Mouse (Mus musculus) heart, embryonic 10.5 days (tissue): Measurements from ENCODE around the gene Unc13a. TPM values are rescaled to one million over a fixed set of nuclear protein-coding genes. Genes with fewer than 3 reads are reported as not detected.
A peak's percentile ranks its signal among the peaks of the same experiment; 100 is the strongest.

ENCODE experiments used
- DNase-seq: peaks from one replicate; pipeline ENCODE4 v3.0.0-alpha.2; 2017; ENCODE audit warnings: low spot score
- H3K27ac ChIP-seq: fragments of 300-500 bp; sonication (generic); 2 replicates; pipeline ENCODE4 v1.5.1; 2016; ENCODE audit warnings: mild to moderate bottlenecking
- H3K27me3 ChIP-seq: fragments of 300-500 bp; sonication (generic); 2 replicates; pipeline ENCODE4 v1.6.1; 2016; ENCODE audit warnings: mild to moderate bottlenecking; ENCODE audit not compliant: poor library complexity, insufficient read depth, severe bottlenecking
- H3K36me3 ChIP-seq: fragments of 300-500 bp; sonication (generic); 2 replicates; pipeline ENCODE4 v1.6.1; 2016; ENCODE audit warnings: mild to moderate bottlenecking, moderate library complexity
- H3K4me1 ChIP-seq: fragments of 300-500 bp; sonication (generic); 2 replicates; pipeline ENCODE4 v1.6.1; 2016; ENCODE audit warnings: mild to moderate bottlenecking
- H3K4me3 ChIP-seq: fragments of 300-500 bp; sonication (generic); 2 replicates; pipeline ENCODE4 v1.5.1; 2016; ENCODE audit warnings: mild to moderate bottlenecking, moderate library complexity
- H3K9me3 ChIP-seq: fragments of 300-500 bp; sonication (generic); 2 replicates; pipeline ENCODE4 v1.6.1; 2016; ENCODE audit warnings: mild to moderate bottlenecking, moderate library complexity
- WGBS: fragments of 180-500 bp; shearing (Covaris S2); methylation state at CpG from one replicate; pipeline ENCODE4 v1.1.7; 2016; 5-methylcytosine and 5-hydroxymethylcytosine counted together
- polyA plus RNA-seq: library from polyadenylated mRNA; unstranded; fragments of >200 nt; fragmentation: Nextera tagmentation; extraction: Ambion mirVana; gene quantifications from 2 replicates; pipeline ENCODE4 v1.2.1, GENCODE M21; 2016

Unc13a gene
- polyA plus RNA-seq, 1 experiment from 2014 or later: 0.48 TPM

- H3K36me3 ChIP-seq: no peaks in the 10 kb centered on the region
- DNase-seq: peak; percentile 87
- H3K27me3 ChIP-seq: peaks cover 30% of the 10 kb centered on the region
- peak overlapping the region; percentile 71 for H3K27ac ChIP-seq
- WGBS: under 1% methylated on average over 57 of the region's 64 CpGs
- peaks cover 63% of the 10 kb centered on the region for H3K4me1 ChIP-seq
- H3K4me3 ChIP-seq: peak overlapping the region; percentile 64
- no peaks in the 10 kb centered on the region for H3K9me3 ChIP-seq
Observed at GRCm38 (mm10) chr8:71670621-71671548, 672 bp downstream of the Unc13a start.

GRCm38 (mm10) chr8:71670198-71670597, 1.4 kb downstream of the Unc13a start:
- Histone ChIP-seq H3K4me1 (peaks cover 65% of the 10 kb centered on the region), H3K9me3 (no peaks in the 10 kb centered on the region), H3K27me3 (peaks cover 23% of the 10 kb centered on the region), H3K4me3 (peak overlapping the region; percentile 64), H3K27ac (peak overlapping the region; percentile 71), H3K36me3 (no peaks in the 10 kb centered on the region)
- WGBS: 12% methylated on average over 12 of the region's 12 CpGs
- DNase-seq: no peak

- H3K9me3 ChIP-seq: no peaks in the 10 kb centered on the region
- H3K4me3 ChIP-seq: peak overlapping the region; percentile 48
- DNase-seq: peak; percentile 90
- H3K27ac ChIP-seq: peak overlapping the region; percentile 89
- H3K4me1 ChIP-seq: peaks cover 69% of the 10 kb centered on the region
- H3K27me3 ChIP-seq: peaks cover 38% of the 10 kb centered on the region
- no peaks in the 10 kb centered on the region for H3K36me3 ChIP-seq
- 2% methylated on average over 21 of the region's 21 CpGs for WGBS
Observed at GRCm38 (mm10) chr8:71668220-71668975, 3.2 kb downstream of the Unc13a start.

- DNase-seq: no peak
- Histone ChIP-seq H3K27ac (peak overlapping the region; percentile 89), H3K4me1 (peaks cover 66% of the 10 kb centered on the region), H3K27me3 (peaks cover 50% of the 10 kb centered on the region), H3K9me3 (no peaks in the 10 kb centered on the region), H3K4me3 (no peak overlapping the region; the same call in 1 of the 2 replicates), H3K36me3 (no peaks in the 10 kb centered on the region)
- 56% methylated on average over 5 of the region's 5 CpGs for WGBS
Observed at GRCm38 (mm10) chr8:71667256-71667655, 4.3 kb downstream of the Unc13a start.

- Histone ChIP-seq H3K9me3 (no peaks in the 10 kb centered on the region), H3K36me3 (no peaks in the 10 kb centered on the region), H3K27ac (no peak overlapping the region), H3K4me1 (peaks cover 66% of the 10 kb centered on the region), H3K4me3 (no peak overlapping the region), H3K27me3 (peaks cover 54% of the 10 kb centered on the region)
- 47% methylated on average over 1 of the region's 1 CpGs for WGBS
- no peak for DNase-seq
Observed at GRCm38 (mm10) chr8:71666855-71667254, 4.7 kb downstream of the Unc13a start.

- no peaks in the 10 kb centered on the region for H3K9me3 ChIP-seq
- 3% methylated on average over 22 of the region's 22 CpGs for WGBS
- peaks cover 56% of the 10 kb centered on the region for H3K4me1 ChIP-seq
- peaks cover 58% of the 10 kb centered on the region for H3K27me3 ChIP-seq
- H3K4me3 ChIP-seq: peak overlapping the region; percentile 50
- H3K27ac ChIP-seq: peak overlapping the region; percentile 56
- peak; percentile 96 for DNase-seq
- H3K36me3 ChIP-seq: no peaks in the 10 kb centered on the region
Observed at GRCm38 (mm10) chr8:71665331-71666130, 6.0 kb downstream of the Unc13a start.

- Histone ChIP-seq H3K27ac (no peak overlapping the region), H3K36me3 (no peaks in the 10 kb centered on the region), H3K9me3 (no peaks in the 10 kb centered on the region), H3K4me1 (peaks cover 15% of the 10 kb centered on the region), H3K4me3 (no peak overlapping the region), H3K27me3 (peaks cover 94% of the 10 kb centered on the region)
- WGBS: 9% methylated on average over 36 of the region's 36 CpGs
- DNase-seq: peak; percentile 91
Observed at GRCm38 (mm10) chr8:71660325-71661120, 11.0 kb downstream of the Unc13a start.

- Histone ChIP-seq H3K9me3 (no peaks in the 10 kb centered on the region), H3K27ac (no peak overlapping the region), H3K27me3 (peaks cover 98% of the 10 kb centered on the region), H3K4me3 (no peak overlapping the region), H3K4me1 (peaks cover 12% of the 10 kb centered on the region), H3K36me3 (no peaks in the 10 kb centered on the region)
- DNase-seq: no peak
- WGBS: 59% methylated on average over 1 of the region's 1 CpGs
Observed at GRCm38 (mm10) chr8:71659751-71660150, 11.8 kb downstream of the Unc13a start.

- 30% methylated on average over 17 of the region's 17 CpGs for WGBS
Observed at GRCm38 (mm10) chr8:71658515-71659049, 13.0 kb downstream of the Unc13a start.

GRCm38 (mm10) chr8:71657816-71658215, 13.7 kb downstream of the Unc13a start:
- H3K4me1 ChIP-seq: peaks cover 16% of the 10 kb centered on the region
- H3K36me3 ChIP-seq: no peaks in the 10 kb centered on the region
- H3K27ac ChIP-seq: no peak overlapping the region
- H3K4me3 ChIP-seq: no peak overlapping the region
- WGBS: 29% methylated on average over 9 of the region's 9 CpGs
- peaks cover 98% of the 10 kb centered on the region for H3K27me3 ChIP-seq
- no peak for DNase-seq
- H3K9me3 ChIP-seq: no peaks in the 10 kb centered on the region

More at GRCm38 (mm10) chr8:71658515-71659049, 13.0 kb downstream of the Unc13a start:
- H3K4me1 ChIP-seq: peaks cover 16% of the 10 kb centered on the region
- H3K27me3 ChIP-seq: peaks cover 98% of the 10 kb centered on the region
- no peak overlapping the region for H3K27ac ChIP-seq
- no peaks in the 10 kb centered on the region for H3K36me3 ChIP-seq
- no peak for DNase-seq
- no peak overlapping the region for H3K4me3 ChIP-seq
- H3K9me3 ChIP-seq: no peaks in the 10 kb centered on the region

GRCm38 (mm10) chr8:71654600-71654999, 17.0 kb downstream of the Unc13a start:
- DNase-seq: no peak
- H3K27ac ChIP-seq: no peak overlapping the region
- WGBS: 1% methylated on average over 24 of the region's 24 CpGs
- H3K9me3 ChIP-seq: no peaks in the 10 kb centered on the region
- peaks cover 12% of the 10 kb centered on the region for H3K4me1 ChIP-seq
- H3K36me3 ChIP-seq: no peaks in the 10 kb centered on the region
- peaks cover 96% of the 10 kb centered on the region for H3K27me3 ChIP-seq
- peak overlapping the region; percentile 34 for H3K4me3 ChIP-seq
